Mouse (Mus musculus): ENCODE measurements around the gene Mrpl43. TPM values are rescaled to one million over a fixed set of nuclear protein-coding genes. Genes with fewer than 3 reads are reported as not detected.
A peak's percentile ranks its signal among the peaks of the same experiment; 100 is the strongest.
"Not testable (repeated sequence)": the region's sequence is repeated elsewhere in the genome, so short reads cannot be mapped to it uniquely, and the experiment has no call there.

Mrpl43 gene
- total RNA-seq, 2 experiments from 2014 or later, result 40.9 to 41.8 TPM

- intact Hi-C loops (cut with DNase I), result no loop called here
- no peak for TF ChIP-seq CTCF (IDR thresholded peaks at IDR 0.05)
- Histone ChIP-seq H3K27ac (no peak overlapping the region), H3K4me3 (no peak overlapping the region)
- no peak for DNase-seq (ENCODE audit: extremely low spot score in 1 of 2, low spot score in 2 of 2)
These were observed 39.0 kb upstream of the Mrpl43 start for GRCm38 (mm10) chr19:45045236-45045635.

DNA sequence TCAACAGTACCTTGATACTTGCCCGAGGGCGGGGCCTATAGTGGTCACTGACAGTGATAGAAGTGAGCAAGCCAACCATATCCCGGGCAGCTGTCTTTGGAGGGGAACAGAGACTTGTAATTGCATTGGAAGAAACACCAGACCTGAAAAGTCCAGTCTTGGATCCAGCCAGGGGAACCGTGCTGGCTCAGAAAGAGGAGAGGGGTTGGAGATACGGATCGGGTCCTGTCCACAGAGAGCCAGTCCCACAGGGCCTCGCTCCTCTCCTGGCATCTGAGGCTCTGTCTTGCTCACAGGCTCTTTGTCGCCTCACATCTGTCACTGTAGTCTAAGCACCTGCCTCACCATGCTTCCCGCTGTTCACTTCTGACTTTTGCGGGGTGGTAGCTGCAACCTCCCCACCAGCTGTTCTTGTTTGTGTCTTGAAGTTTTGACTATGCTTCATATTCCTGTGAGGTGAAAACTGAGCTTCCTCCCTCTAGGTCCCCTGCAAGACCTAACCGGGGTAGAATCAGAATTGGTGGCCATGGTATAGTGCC lies 38.2 kb upstream of the Mrpl43 start:
- Histone ChIP-seq H3K27ac (no peak overlapping the region), H3K4me3 (no peak overlapping the region)
- no peak for DNase-seq (ENCODE audit: extremely low spot score in 1 of 2, low spot score in 2 of 2)
- no peak for TF ChIP-seq CTCF (IDR thresholded peaks at IDR 0.05)
- intact Hi-C loops (cut with DNase I), result no loop called here

GRCm38 (mm10) chr19:45040214-45040613 lies 34.0 kb upstream of the Mrpl43 start:
- no peak for TF ChIP-seq CTCF (IDR thresholded peaks at IDR 0.05)
- no peak overlapping the region for H3K27ac ChIP-seq
- intact Hi-C loops (cut with DNase I), result no loop called here
- H3K4me3 ChIP-seq, result no peak overlapping the region
- no peak for DNase-seq (ENCODE audit: extremely low spot score in 1 of 2, low spot score in 2 of 2)

DNA sequence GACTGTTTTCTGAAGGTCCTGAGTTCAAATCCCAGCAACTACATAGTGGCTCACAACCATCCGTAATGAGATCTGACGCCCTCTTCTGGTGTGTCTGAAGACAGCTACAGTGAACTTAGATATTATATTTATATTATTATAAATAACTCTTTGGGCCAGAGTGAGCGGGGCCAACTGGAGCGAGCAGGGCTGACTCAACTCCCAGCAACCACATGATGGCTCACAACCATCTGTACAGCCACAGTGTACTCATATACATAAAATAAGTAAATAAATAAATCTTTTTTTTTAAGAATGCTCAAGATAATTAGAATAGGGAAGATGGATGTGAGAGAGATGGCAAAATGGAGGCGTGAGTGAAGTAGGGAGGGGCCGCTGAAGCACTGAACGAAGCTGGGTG lies 32.0 kb upstream of the Mrpl43 start:
- H3K4me3 ChIP-seq; intact Hi-C loops (cut with DNase I); DNase-seq (ENCODE audit: extremely low spot score in 1 of 2, low spot score in 2 of 2); H3K27ac ChIP-seq: not testable (repeated sequence)

DNA sequence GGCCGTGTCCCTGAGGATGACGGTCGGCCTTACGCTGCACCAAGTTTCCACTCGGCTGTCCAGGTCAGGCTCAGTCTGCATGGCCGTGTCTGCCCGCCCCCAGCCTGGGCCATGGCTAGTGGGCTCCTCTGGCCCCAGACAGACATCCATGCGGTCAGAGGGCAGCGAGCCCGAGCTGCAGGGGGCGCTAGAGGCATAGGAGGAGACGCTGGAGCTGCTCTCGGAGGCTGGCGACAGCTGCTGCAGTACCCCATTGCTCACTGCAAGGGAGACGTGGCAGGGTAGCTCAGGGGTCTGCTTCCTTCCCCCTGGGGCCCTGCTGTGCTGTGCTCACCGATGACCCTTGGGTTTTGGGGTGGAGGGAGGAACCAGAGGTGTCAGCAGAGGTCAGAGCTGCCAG lies 30.6 kb upstream of the Mrpl43 start:
- TF ChIP-seq CTCF (IDR thresholded peaks at IDR 0.05), result peak; percentile 52
- DNase-seq (ENCODE audit: extremely low spot score in 1 of 2, low spot score in 2 of 2), result no peak
- intact Hi-C loops (cut with DNase I), result no loop called here
- Histone ChIP-seq H3K4me3 (no peak overlapping the region), H3K27ac (no peak overlapping the region)

- peak; percentile 43 for TF ChIP-seq CTCF (IDR thresholded peaks at IDR 0.05)
- no peak overlapping the region for H3K27ac ChIP-seq
- no peak for DNase-seq (ENCODE audit: extremely low spot score in 1 of 2, low spot score in 2 of 2)
- H3K4me3 ChIP-seq, result no peak overlapping the region
- intact Hi-C loops (cut with DNase I), result no loop called here
These were observed 26.5 kb upstream of the Mrpl43 start for GRCm38 (mm10) chr19:45032570-45033332.

DNA sequence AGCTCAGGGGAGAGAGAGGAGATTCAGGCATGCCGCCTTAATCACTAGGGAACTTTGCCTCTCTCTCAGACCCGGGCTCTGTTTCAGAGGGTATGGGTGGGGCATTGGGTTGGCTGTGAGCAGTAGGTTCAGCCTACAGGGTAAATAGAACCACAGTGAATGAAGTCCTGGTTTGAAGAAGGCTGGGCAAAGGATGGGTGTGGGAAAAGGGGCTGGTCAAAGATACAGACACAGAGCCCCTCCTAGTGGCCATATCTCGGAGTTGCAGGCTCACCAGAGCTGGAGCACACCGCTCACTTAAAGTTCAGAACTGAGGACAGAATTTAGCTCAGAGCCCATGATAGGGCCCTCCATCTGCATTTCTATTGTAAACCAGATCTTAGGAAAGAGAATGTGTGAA lies 25.5 kb upstream of the Mrpl43 start:
- TF ChIP-seq CTCF (IDR thresholded peaks at IDR 0.05), result peak; percentile 89
- Histone ChIP-seq H3K27ac (no peak overlapping the region), H3K4me3 (no peak overlapping the region)
- peak; percentile 67 to 74 for DNase-seq (ENCODE audit: extremely low spot score in 1 of 2, low spot score in 2 of 2)
- intact Hi-C loops (cut with DNase I), result loop anchor here (1.0 kb wide), 2 partner anchors 15 to 19 kb away; no protein-coding TSS in a partner anchor

DNA sequence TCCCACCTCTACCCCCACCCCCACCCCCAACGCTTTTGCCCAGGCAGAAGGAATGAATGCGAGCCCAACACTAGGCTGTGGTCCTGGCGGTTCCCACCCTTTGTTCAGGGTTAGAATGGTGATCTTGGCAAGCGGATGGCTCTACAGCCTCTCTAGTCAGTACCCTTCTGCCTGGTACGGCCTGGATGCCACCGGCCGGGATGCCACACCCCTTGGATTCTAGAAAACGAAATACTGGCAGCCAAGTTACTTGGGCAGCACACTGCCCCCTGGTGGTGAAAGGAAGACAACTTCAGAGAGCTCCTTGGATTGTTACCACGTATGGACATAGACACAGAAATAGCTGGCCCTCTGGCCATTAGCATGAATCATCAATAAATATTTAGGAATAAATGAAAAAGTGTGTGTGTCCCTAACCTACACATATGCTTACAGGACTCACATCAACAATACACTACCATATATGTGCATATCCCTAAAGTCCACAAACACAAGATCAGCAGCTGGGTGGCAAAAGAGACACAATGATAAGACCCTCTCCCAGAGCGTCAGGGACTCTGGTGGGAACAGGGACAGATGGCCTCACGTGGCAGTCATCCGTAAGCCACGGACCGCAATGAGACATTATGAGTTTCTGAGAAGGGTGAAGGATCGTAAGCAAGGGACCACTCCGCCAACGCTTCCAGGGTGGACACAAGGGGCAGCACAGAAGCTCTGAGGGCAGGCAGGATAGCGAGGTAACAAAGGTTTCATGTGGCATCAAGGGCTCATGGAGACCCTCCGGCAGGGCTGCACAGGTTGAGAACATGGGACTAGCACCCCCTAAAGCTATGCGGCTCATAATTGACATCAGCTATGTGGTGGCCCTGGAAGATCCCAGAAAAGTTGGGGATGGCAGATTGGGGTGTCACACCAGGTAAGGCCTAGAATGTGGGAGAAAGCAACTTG lies 24.8 kb upstream of the Mrpl43 start:
- peak; percentile 75 to 78 for DNase-seq (ENCODE audit: extremely low spot score in 1 of 2, low spot score in 2 of 2)
- no peak overlapping the region; the same call in 1 of the 2 replicates for H3K27ac ChIP-seq
- TF ChIP-seq CTCF (IDR thresholded peaks at IDR 0.05), result peak; percentile 87
- intact Hi-C loops (cut with DNase I), result loop anchor here (1.0 kb wide), 2 partner anchors 15 to 19 kb away; no protein-coding TSS in a partner anchor
- H3K4me3 ChIP-seq, result no peak overlapping the region

- H3K4me3 ChIP-seq, result no peak overlapping the region
- peak overlapping the region; percentile 55 for H3K27ac ChIP-seq
- intact Hi-C loops (cut with DNase I), result no loop called here
- peak; percentile 70 for TF ChIP-seq CTCF (IDR thresholded peaks at IDR 0.05)
- peak in 1 of 2 experiments; percentile 62 for DNase-seq (ENCODE audit: extremely low spot score in 1 of 2, low spot score in 2 of 2)
These were observed 23.9 kb upstream of the Mrpl43 start for GRCm38 (mm10) chr19:45030111-45030510.

GRCm38 (mm10) chr19:45029571-45029970 lies 23.3 kb upstream of the Mrpl43 start:
- Histone ChIP-seq H3K4me3 (no peak overlapping the region), H3K27ac (no peak overlapping the region)
- DNase-seq (ENCODE audit: extremely low spot score in 1 of 2, low spot score in 2 of 2), result no peak
- intact Hi-C loops (cut with DNase I), result no loop called here
- TF ChIP-seq CTCF (IDR thresholded peaks at IDR 0.05), result no peak

DNA sequence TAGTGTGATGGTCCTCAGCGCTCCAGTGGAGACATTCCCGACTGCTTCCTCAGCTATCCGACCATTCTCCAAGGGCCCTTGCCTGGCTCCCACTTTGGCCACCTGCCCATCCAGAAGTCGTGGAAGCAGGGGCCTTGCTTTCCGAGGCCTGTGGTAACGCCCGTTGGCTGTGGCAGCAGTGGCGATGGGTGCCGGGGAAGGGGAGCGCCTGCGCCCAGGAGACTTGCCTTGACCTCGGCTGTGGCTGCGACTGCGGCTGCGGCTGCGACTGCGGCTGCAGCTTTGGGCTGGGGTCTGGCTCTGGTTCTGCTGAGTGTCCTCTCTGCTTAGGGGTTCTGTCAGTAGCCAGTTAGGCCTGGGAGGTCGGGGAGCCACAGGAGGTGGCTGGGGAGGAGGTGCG lies 22.5 kb upstream of the Mrpl43 start:
- Histone ChIP-seq H3K27ac (peak overlapping the region; percentile 50), H3K4me3 (no peak overlapping the region)
- no peak for DNase-seq (ENCODE audit: extremely low spot score in 1 of 2, low spot score in 2 of 2)
- no peak for TF ChIP-seq CTCF (IDR thresholded peaks at IDR 0.05)
- intact Hi-C loops (cut with DNase I), result no loop called here

DNA sequence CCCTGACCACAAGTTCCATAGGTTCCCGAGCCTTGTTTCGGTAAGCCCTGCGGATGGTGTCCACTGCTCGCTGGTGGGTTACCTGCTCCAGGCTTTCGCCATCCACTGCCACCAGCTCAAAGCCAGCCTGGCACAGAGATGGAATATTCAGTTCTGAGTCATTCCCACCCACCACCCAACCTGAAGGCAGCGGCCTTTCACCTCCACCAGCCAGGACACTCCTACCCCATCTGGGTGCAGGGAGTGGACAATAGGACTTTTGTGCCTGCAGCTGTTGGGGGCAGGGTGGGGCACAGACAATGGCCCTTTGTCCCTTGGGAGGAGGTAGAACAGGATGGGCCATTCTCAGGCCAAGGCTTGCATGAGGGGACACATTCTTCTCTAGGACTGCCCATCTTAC lies 21.6 kb upstream of the Mrpl43 start:
- no peak for DNase-seq (ENCODE audit: extremely low spot score in 1 of 2, low spot score in 2 of 2)
- TF ChIP-seq CTCF (IDR thresholded peaks at IDR 0.05), result no peak
- H3K27ac ChIP-seq, result peak overlapping the region; percentile 71

More for the DNA sequence above, 21.6 kb upstream of the Mrpl43 start:
- intact Hi-C loops (cut with DNase I), result no loop called here
- no peak overlapping the region for H3K4me3 ChIP-seq

Data from left cerebral cortex, adult 2 months (tissue).